Mouse (Mus musculus) 3134 (cell line): ENCODE results near the gene Grk6.

ENCODE experiments used
- DNase-seq: peaks from one replicate; pipeline ENCODE4 v3.0.0-alpha.2; 2011; ENCODE audit warnings: low spot score; ENCODE audit not compliant: insufficient read length; ENCODE audit errors: extremely low read depth

The Grk6 gene

GRCm38 (mm10) chr13:55463399-55464026 lies 18.6 kb downstream of the Grk6 start:
- no peak for DNase-seq

GRCm38 (mm10) chr13:55464027-55464884 lies 19.4 kb downstream of the Grk6 start, which contains the start of gene Prr7:
Gene Prr7, plus strand, starts transcription at chr13:55464267.
- DNase-seq, result no peak

GRCm38 (mm10) chr13:55465184-55465583 lies 20.3 kb downstream of the Grk6 start:
- DNase-seq, result peak; percentile 88

GRCm38 (mm10) chr13:55465830-55466440 lies 21.1 kb downstream of the Grk6 start:
- no peak for DNase-seq

- no peak for DNase-seq
These were observed 24.1 kb downstream of the Grk6 start for GRCm38 (mm10) chr13:55468851-55469560.

- DNase-seq, result peak; percentile 73
These were observed 25.5 kb downstream of the Grk6 start for GRCm38 (mm10) chr13:55470372-55470771.

- peak; percentile 88 for DNase-seq
These were observed 26.4 kb downstream of the Grk6 start for GRCm38 (mm10) chr13:55471156-55471818.

GRCm38 (mm10) chr13:55471819-55472131 lies 26.9 kb downstream of the Grk6 start:
- DNase-seq, result no peak

- peak; percentile 81 for DNase-seq
These were observed 27.5 kb downstream of the Grk6 start for GRCm38 (mm10) chr13:55472132-55473022.

GRCm38 (mm10) chr13:55473076-55473831 lies 28.4 kb downstream of the Grk6 start:
- DNase-seq, result peak; percentile 67

- no peak for DNase-seq
These were observed 29.1 kb downstream of the Grk6 start for GRCm38 (mm10) chr13:55473961-55474360.

- DNase-seq, result no peak
These were observed 29.8 kb downstream of the Grk6 start for GRCm38 (mm10) chr13:55474621-55475069.

- DNase-seq, result no peak
These were observed 30.9 kb downstream of the Grk6 start for GRCm38 (mm10) chr13:55475750-55476149.

GRCm38 (mm10) chr13:55476256-55476655 lies 31.4 kb downstream of the Grk6 start:
- DNase-seq, result no peak

GRCm38 (mm10) chr13:55477492-55477891 lies 32.6 kb downstream of the Grk6 start:
- DNase-seq, result no peak

GRCm38 (mm10) chr13:55478036-55478435 lies 33.2 kb downstream of the Grk6 start:
- no peak for DNase-seq

- DNase-seq, result no peak
These were observed 34.1 kb downstream of the Grk6 start for GRCm38 (mm10) chr13:55479008-55479407.

GRCm38 (mm10) chr13:55479929-55480328 lies 35.1 kb downstream of the Grk6 start:
- DNase-seq, result no peak

GRCm38 (mm10) chr13:55482542-55482941 lies 37.7 kb downstream of the Grk6 start:
- peak; percentile 65 for DNase-seq
